Mouse (Mus musculus): ENCODE results near the gene Gm1043.

DNA sequence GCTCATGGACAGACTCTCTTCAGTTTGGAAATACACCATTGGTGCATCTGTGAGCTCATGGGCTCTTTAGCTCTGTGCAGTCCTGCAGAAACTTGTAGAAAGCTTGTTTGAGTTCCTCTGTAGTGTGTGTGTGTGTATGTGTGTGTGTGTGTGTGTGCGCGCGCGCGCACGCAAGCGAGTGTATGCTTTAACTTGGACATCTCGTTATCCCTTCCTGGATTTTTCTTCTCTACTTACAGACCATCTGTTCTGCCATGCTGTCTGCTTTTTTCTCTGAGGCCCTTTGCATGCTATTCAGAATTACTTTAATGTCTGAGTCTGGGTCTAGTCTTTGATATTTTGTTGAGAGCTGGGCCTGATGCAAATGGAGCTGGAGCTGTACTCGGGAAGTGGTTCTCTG is 1.3 kb upstream of the Gm1043 start:
- TF ChIP-seq CTCF (IDR thresholded peaks at IDR 0.05; ENCODE audit: low read depth, low read length) (no peak), EP300 (IDR thresholded peaks at IDR 0.05; ENCODE audit: insufficient read depth, low read depth, low read length) (no peak), POLR2A (IDR thresholded peaks at IDR 0.05; ENCODE audit: insufficient read depth, low read length) (no peak)
